Mouse (Mus musculus) liver, adult 2 months (tissue): ENCODE measurements around the gene 0610040J01Rik.

Experiments
- CTCF ChIP-seq: fragments of 200-500 bp; IDR thresholded peaks from 2 replicates; pipeline ENCODE4 v1.5.1; 2011; ENCODE audit warnings: low read depth, low read length, control low read depth
- POLR2A ChIP-seq: fragments of 200-500 bp; IDR thresholded peaks from 2 replicates; pipeline ENCODE4 v1.6.1; 2011; ENCODE audit warnings: low read length, control low read depth; ENCODE audit not compliant: insufficient read depth; ENCODE audit errors: extremely low read depth

- no peak for TF ChIP-seq CTCF
- no peak for TF ChIP-seq POLR2A
These were observed 18.9 kb downstream of the 0610040J01Rik start for GRCm38 (mm10) chr5:63831054-63831453.
